Mouse (Mus musculus): ENCODE measurements around the gene Psmd13. TPM values are rescaled to one million over a fixed set of nuclear protein-coding genes. Genes with fewer than 3 reads are reported as not detected.

Psmd13 gene
- 117 TPM for polyA plus RNA-seq (2014; fragmentation: Illumina TruSeq; extraction: RNeasy Lipid Tissue Mini Kit (QIAGEN cat#74804); ENCODE audit: low read depth, low replicate concordance)

DNA sequence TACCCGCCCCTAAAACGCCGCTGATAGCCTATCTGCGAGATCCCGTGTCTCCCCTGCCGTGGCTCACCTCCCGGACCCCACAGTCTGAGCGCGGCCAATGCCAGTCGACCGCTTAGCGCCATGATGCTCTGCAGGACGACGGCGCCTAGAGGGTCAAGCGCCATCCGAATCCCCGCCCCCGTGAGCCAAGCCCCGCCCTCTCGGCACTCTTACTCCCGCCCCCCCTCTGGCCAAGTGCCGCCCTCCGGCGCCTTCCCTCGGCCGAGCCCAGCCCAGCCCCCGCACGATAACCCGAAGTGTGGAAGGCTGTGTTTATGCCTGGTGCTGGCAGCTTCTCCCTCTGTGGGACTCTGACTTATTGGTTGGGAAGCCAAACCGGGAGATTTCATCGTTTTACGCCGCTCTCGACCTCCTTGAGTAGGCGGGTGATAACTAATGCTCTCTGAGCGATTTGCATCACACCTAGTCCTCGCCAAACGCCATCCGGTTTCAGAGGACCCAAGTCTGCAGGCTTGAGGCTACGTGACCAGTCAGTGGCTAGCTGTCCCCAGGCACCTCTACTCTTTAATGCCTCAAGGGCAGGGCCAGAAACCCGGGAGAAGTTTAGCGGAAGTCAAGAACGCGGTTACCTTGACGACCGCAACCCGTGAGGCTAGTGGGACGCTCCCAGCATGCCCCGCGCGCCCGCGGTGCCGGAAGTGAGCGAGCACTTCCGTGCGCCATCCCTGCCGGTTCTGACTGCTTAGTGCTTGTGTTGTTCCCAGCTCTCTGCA, at the start of gene Psmd13, which contains the start of gene Sirt3:
Gene Psmd13 (plus strand): TSS at position 273 of the 773 bp plus-strand sequence.
Gene Sirt3 (minus strand): TSS at position 614 of the 773 bp plus-strand sequence.

GRCm38 (mm10) chr7:140834968-140835757, 46.6 kb upstream of the Psmd13 start, which contains the start of gene Urah:
TSS of gene Urah (plus strand) at chr7:140835018.

DNA sequence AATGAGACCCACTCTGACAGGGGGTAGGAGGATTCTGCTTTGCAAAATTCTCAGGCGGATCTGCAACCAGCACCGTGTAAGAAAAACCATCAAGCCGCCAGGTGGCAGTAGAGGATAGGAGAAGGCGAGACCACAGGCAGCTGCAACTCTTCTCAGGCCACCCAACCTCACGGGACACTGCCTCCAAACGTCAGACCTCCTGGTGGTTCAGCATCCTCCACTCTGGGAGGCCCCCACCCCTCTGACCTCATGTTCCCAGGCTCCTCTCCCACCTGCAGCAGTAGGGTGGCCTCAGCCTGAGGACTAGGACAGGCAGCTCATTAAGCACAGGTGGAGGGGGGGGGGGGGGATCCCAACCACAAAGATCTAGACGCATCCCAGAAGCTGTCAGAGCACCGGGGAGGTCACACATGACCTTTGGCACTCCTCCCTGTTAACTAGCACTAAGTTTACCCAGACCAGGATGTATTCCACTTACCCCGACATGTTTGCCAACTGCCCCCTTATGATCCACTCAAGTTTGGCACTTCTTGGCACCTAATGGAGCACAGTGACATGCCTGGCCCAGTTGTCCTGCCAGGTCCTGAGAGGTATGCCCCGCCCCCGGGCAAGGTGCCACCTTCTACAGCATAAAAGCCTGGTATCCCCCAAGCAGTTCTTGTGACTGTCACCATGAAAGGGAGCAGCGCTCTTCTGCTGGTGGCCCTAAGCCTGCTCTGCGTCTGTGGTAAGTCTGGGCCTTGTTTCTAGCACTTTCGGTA, 36.7 kb upstream of the Psmd13 start, which contains the start of gene Scgb1c1:
Gene Scgb1c1 (plus strand): TSS at position 643 of the 761 bp plus-strand sequence.

DNA sequence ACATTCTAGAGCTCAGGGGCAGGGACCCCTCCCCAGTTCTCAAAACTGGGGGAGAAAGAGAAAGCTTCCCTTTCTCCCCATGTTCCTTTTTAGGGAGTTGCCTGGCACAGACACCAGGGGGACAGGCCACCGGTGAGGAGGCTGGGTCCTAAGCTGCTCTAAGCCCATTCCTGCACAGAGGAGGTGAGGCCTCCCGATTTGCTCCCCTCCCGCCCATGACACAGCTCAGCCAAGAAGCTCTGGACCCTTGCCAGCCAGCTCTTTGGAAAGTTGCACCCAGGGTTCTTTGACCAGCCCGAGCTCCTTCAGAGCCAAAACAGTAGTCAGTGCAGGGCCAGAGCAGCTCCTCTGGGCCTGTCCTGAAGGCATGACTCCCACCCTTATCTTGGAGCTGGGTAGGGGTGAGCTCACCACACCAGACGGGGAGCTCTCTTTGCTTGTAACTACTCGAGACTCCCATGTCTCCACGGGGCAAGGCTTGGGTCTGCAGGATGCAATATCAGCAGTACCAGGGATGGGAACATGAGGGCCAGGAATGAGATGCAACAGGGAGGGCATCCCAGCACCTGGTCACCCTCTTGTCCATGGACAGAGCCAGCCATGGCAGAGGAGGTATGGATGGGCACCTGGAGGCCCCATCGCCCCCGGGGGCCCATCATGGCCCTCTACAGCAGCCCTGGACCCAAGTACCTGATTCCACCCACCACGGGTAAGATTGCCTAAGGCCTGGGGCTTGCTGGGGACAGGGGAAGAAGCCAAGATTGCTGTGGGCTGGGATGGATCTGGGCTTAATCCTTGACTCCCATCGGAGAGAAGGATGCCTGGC, 33.8 kb upstream of the Psmd13 start, which contains the start of gene Odf3:
Gene Odf3 (plus strand): TSS at position 51 of the 826 bp plus-strand sequence.

DNA sequence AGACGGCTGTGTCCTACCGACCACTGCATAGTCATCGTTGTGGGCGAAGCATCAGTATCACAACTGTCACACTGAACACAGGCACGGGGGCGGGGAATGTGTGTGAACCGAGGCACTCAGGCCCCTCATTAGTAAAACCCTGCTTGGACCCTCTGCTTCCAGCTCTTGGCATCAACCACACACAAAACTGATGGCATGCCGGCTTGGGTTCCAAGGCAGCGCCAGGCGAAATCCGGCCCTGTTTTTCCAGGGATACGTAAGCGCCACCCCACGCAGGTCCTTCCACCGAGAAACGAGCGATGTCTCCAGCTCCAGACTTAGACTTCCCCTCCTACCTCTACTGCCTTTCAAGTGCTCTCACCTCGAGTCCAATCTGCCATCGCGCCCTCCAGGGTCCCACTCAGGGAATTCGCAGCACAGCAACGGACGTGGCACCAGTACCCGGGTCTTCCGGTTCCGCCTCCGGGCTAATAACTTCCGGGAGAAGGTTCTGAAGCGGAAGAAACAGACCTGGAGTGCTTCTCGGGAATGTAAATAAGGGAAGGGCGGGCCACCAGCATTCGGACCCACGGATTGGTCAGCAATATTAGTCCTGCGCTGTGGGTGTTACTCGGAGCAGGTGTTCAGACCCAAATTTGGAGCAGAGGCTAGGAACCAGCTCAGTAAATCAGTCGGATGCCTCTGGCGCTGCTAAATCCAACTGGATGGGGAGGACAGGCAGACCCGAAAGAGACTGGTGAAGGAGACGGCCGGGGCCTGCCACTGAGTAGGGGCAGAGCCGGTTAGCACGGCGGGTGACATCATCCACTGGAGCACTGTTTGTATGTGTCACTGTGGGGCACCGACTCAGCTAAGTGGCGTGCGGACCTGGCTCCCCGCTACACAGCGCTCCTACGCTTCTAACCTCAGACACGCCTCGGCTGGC, 25.6 kb upstream of the Psmd13 start, which contains the start of gene Gm45785:
Gene Gm45785 (minus strand): TSS at position 472 of the 925 bp plus-strand sequence.

GRCm38 (mm10) chr7:140856785-140857549, 24.8 kb upstream of the Psmd13 start, which contains the start of gene Ric8a:
TSS of gene Ric8a (plus strand) at chr7:140856957.

GRCm38 (mm10) chr7:140857550-140858505, 23.9 kb upstream of the Psmd13 start, which contains the start of gene Bet1l:
TSS of gene Bet1l (minus strand) at chr7:140857577.

GRCm38 (mm10) chr7:140900220-140900619, 18.5 kb downstream of the Psmd13 start, which contains the start of gene Cox8b:
TSS of gene Cox8b (minus strand) at chr7:140900446.

DNA sequence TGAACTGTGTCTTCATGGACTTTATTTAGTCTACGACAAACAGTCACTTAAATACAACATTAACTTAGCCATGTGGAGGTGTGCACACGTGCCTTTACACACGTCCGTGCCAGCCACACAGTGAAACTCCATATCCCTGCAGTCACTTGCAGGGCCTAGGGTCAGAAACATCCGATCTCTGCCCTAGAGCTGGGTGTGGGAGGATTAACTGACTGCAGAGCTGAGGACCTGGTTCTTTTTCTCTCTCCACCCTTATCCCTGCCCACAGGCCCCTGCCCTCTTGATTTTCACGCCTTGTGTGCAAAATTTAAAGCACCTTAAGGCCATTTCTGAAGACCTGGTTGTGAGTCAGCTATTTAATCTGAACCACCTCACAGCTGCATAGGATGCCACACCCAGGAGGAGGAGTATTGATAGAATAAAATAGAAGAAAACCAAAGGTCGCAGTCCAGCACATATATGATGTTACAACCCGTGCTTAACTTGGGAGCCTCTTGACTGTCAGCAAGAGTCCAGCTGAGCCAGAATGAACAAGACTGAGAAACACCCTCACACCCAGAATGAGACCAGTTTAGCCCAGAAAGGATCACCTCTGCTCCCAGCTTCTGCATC, 38.8 kb downstream of the Psmd13 start, which contains the start of gene Nlrp6:
Gene Nlrp6 (plus strand): TSS at position 485 of the 612 bp plus-strand sequence.

DNA sequence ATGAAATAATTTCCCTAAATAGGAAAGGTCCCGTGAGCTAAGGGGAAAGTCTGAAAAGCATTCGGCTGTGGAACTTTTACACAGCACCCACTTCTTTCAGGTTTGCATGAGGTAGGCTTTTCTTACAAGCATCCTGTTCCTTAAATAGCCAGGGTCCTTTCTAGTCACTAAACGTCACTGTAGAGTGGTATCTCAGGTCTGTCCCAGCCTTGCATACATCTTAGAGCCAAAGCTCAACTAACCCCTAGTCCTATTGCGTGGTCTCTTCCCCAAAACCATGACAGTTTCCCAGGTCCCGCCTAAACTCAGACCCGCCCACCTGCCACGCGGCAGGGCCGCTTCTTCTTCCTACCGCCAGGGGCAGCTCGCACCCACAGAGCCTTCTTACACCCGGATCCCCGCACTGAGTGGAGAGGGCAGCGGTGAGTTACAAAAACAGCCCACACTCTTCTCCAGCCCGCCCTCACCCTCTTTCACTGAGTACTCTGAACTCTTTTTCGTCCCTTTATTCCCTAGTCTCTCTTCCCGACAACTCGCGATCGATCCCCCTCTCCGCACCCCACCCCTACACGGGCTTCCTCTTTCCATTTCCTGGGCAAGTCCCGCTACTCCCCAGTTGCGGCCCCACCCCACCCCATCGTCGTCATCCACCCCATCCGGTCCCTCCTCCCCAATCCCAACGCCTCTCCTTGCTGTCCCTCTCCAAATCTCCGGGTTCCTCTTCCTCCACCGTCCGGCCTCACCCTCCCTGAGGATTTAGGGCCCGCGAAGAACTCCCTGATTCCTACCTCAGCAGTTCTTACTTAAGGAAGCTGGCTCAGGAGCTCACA, 59.7 kb downstream of the Psmd13 start, which contains the start of gene Pgghg:
Gene Pgghg (plus strand): TSS at position 170 of the 830 bp plus-strand sequence.

Other genes with a start within 250 kb of the Psmd13 start
- gene Olfr53, start 235.5 kb upstream of the Psmd13 start, polyA plus RNA-seq (2014; fragmentation: Illumina TruSeq; extraction: RNeasy Lipid Tissue Mini Kit (QIAGEN cat#74804); ENCODE audit: low read depth, low replicate concordance) = not detected
- not detected for gene Olfr539, start 222.0 kb upstream of the Psmd13 start, polyA plus RNA-seq (2014; fragmentation: Illumina TruSeq; extraction: RNeasy Lipid Tissue Mini Kit (QIAGEN cat#74804); ENCODE audit: low read depth, low replicate concordance)
- not detected for gene Olfr45, start 200.0 kb upstream of the Psmd13 start, polyA plus RNA-seq (2014; fragmentation: Illumina TruSeq; extraction: RNeasy Lipid Tissue Mini Kit (QIAGEN cat#74804); ENCODE audit: low read depth, low replicate concordance)
- gene Olfr541, start 184.7 kb upstream of the Psmd13 start, polyA plus RNA-seq (2014; fragmentation: Illumina TruSeq; extraction: RNeasy Lipid Tissue Mini Kit (QIAGEN cat#74804); ENCODE audit: low read depth, low replicate concordance) = not detected
- gene Cyp2e1, start 118.2 kb upstream of the Psmd13 start, polyA plus RNA-seq (2014; fragmentation: Illumina TruSeq; extraction: RNeasy Lipid Tissue Mini Kit (QIAGEN cat#74804); ENCODE audit: low read depth, low replicate concordance) = 26.0 TPM
- gene Syce1, start 94.1 kb upstream of the Psmd13 start, polyA plus RNA-seq (2014; fragmentation: Illumina TruSeq; extraction: RNeasy Lipid Tissue Mini Kit (QIAGEN cat#74804); ENCODE audit: low read depth, low replicate concordance) = not detected
- 1.5 TPM for gene Zfp941, start 59.8 kb upstream of the Psmd13 start, polyA plus RNA-seq (2014; fragmentation: Illumina TruSeq; extraction: RNeasy Lipid Tissue Mini Kit (QIAGEN cat#74804); ENCODE audit: low read depth, low replicate concordance)
- gene Urah, start 47.0 kb upstream of the Psmd13 start, polyA plus RNA-seq (2014; fragmentation: Illumina TruSeq; extraction: RNeasy Lipid Tissue Mini Kit (QIAGEN cat#74804); ENCODE audit: low read depth, low replicate concordance) = 11.3 TPM
- not detected for gene Scgb1c1, start 36.4 kb upstream of the Psmd13 start, polyA plus RNA-seq (2014; fragmentation: Illumina TruSeq; extraction: RNeasy Lipid Tissue Mini Kit (QIAGEN cat#74804); ENCODE audit: low read depth, low replicate concordance)
- not detected for gene Odf3, start 34.2 kb upstream of the Psmd13 start, polyA plus RNA-seq (2014; fragmentation: Illumina TruSeq; extraction: RNeasy Lipid Tissue Mini Kit (QIAGEN cat#74804); ENCODE audit: low read depth, low replicate concordance)
- not detected for gene Gm45785, start 25.6 kb upstream of the Psmd13 start, polyA plus RNA-seq (2014; fragmentation: Illumina TruSeq; extraction: RNeasy Lipid Tissue Mini Kit (QIAGEN cat#74804); ENCODE audit: low read depth, low replicate concordance)
- gene Ric8a, start 25.0 kb upstream of the Psmd13 start, polyA plus RNA-seq (2014; fragmentation: Illumina TruSeq; extraction: RNeasy Lipid Tissue Mini Kit (QIAGEN cat#74804); ENCODE audit: low read depth, low replicate concordance) = 6.9 TPM
- gene Bet1l, start 24.4 kb upstream of the Psmd13 start, polyA plus RNA-seq (2014; fragmentation: Illumina TruSeq; extraction: RNeasy Lipid Tissue Mini Kit (QIAGEN cat#74804); ENCODE audit: low read depth, low replicate concordance) = 3.0 TPM
- gene Sirt3, start 341 bp downstream of the Psmd13 start, polyA plus RNA-seq (2014; fragmentation: Illumina TruSeq; extraction: RNeasy Lipid Tissue Mini Kit (QIAGEN cat#74804); ENCODE audit: low read depth, low replicate concordance) = 8.5 TPM
- not detected for gene Cox8b, start 18.5 kb downstream of the Psmd13 start, polyA plus RNA-seq (2014; fragmentation: Illumina TruSeq; extraction: RNeasy Lipid Tissue Mini Kit (QIAGEN cat#74804); ENCODE audit: low read depth, low replicate concordance)
- 26.6 TPM for gene Nlrp6, start 38.9 kb downstream of the Psmd13 start, polyA plus RNA-seq (2014; fragmentation: Illumina TruSeq; extraction: RNeasy Lipid Tissue Mini Kit (QIAGEN cat#74804); ENCODE audit: low read depth, low replicate concordance)
- 0.82 TPM for gene Pgghg, start 59.4 kb downstream of the Psmd13 start, polyA plus RNA-seq (2014; fragmentation: Illumina TruSeq; extraction: RNeasy Lipid Tissue Mini Kit (QIAGEN cat#74804); ENCODE audit: low read depth, low replicate concordance)
- gene Ifitm5, start 68.3 kb downstream of the Psmd13 start, polyA plus RNA-seq (2014; fragmentation: Illumina TruSeq; extraction: RNeasy Lipid Tissue Mini Kit (QIAGEN cat#74804); ENCODE audit: low read depth, low replicate concordance) = not detected
- not detected for gene Gm45717, start 74.0 kb downstream of the Psmd13 start, polyA plus RNA-seq (2014; fragmentation: Illumina TruSeq; extraction: RNeasy Lipid Tissue Mini Kit (QIAGEN cat#74804); ENCODE audit: low read depth, low replicate concordance)
- gene Ifitm2, start 74.0 kb downstream of the Psmd13 start, polyA plus RNA-seq (2014; fragmentation: Illumina TruSeq; extraction: RNeasy Lipid Tissue Mini Kit (QIAGEN cat#74804); ENCODE audit: low read depth, low replicate concordance) = 56.8 TPM
- gene Ifitm1, start 85.3 kb downstream of the Psmd13 start, polyA plus RNA-seq (2014; fragmentation: Illumina TruSeq; extraction: RNeasy Lipid Tissue Mini Kit (QIAGEN cat#74804); ENCODE audit: low read depth, low replicate concordance) = 9.0 TPM
- gene Ifitm3, start 128.8 kb downstream of the Psmd13 start, polyA plus RNA-seq (2014; fragmentation: Illumina TruSeq; extraction: RNeasy Lipid Tissue Mini Kit (QIAGEN cat#74804); ENCODE audit: low read depth, low replicate concordance) = 7.6 TPM
- gene Ifitm6, start 136.0 kb downstream of the Psmd13 start, polyA plus RNA-seq (2014; fragmentation: Illumina TruSeq; extraction: RNeasy Lipid Tissue Mini Kit (QIAGEN cat#74804); ENCODE audit: low read depth, low replicate concordance) = 1.4 TPM
- not detected for gene Gm17387, start 147.2 kb downstream of the Psmd13 start, polyA plus RNA-seq (2014; fragmentation: Illumina TruSeq; extraction: RNeasy Lipid Tissue Mini Kit (QIAGEN cat#74804); ENCODE audit: low read depth, low replicate concordance)
- 0.19 TPM for gene B4galnt4, start 179.1 kb downstream of the Psmd13 start, polyA plus RNA-seq (2014; fragmentation: Illumina TruSeq; extraction: RNeasy Lipid Tissue Mini Kit (QIAGEN cat#74804); ENCODE audit: low read depth, low replicate concordance)
- 0.69 TPM for gene Pkp3, start 196.2 kb downstream of the Psmd13 start, polyA plus RNA-seq (2014; fragmentation: Illumina TruSeq; extraction: RNeasy Lipid Tissue Mini Kit (QIAGEN cat#74804); ENCODE audit: low read depth, low replicate concordance)
- 2.9 TPM for gene Sigirr, start 218.6 kb downstream of the Psmd13 start, polyA plus RNA-seq (2014; fragmentation: Illumina TruSeq; extraction: RNeasy Lipid Tissue Mini Kit (QIAGEN cat#74804); ENCODE audit: low read depth, low replicate concordance)
- gene Ano9, start 235.8 kb downstream of the Psmd13 start, polyA plus RNA-seq (2014; fragmentation: Illumina TruSeq; extraction: RNeasy Lipid Tissue Mini Kit (QIAGEN cat#74804); ENCODE audit: low read depth, low replicate concordance) = 59.9 TPM
- gene Ptdss2, start 240.4 kb downstream of the Psmd13 start, polyA plus RNA-seq (2014; fragmentation: Illumina TruSeq; extraction: RNeasy Lipid Tissue Mini Kit (QIAGEN cat#74804); ENCODE audit: low read depth, low replicate concordance) = 17.4 TPM

All from sigmoid colon, adult 10 weeks (tissue).